Mouse (Mus musculus) hindbrain, embryonic 13.5 days (tissue): ENCODE measurements around the gene Rnf115. TPM values are rescaled to one million over a fixed set of nuclear protein-coding genes. Genes with fewer than 3 reads are reported as not detected.

ENCODE experiments used
- ATAC-seq: fragments of 200-750 bp; cut with Nextera tagmentation; 2 replicates; pipeline ENCODE4 v1.8.0; 2017; ENCODE audit warnings: moderate TSS enrichment; ENCODE audit not compliant: low FRiP score
- H3K27ac ChIP-seq: fragments of 300-500 bp; sonication (generic); 2 replicates; pipeline ENCODE4 v1.5.1; 2015; ENCODE audit warnings: inconsistent platforms, mild to moderate bottlenecking, moderate library complexity
- H3K27me3 ChIP-seq: fragments of 300-500 bp; sonication (generic); 2 replicates; pipeline ENCODE4 v1.6.1; 2015; ENCODE audit warnings: mild to moderate bottlenecking, inconsistent platforms
- H3K36me3 ChIP-seq: fragments of 300-500 bp; sonication (generic); 2 replicates; pipeline ENCODE4 v1.6.1; 2015; ENCODE audit warnings: mild to moderate bottlenecking, inconsistent platforms
- H3K4me1 ChIP-seq: fragments of 300-500 bp; sonication (generic); replicated peaks from 2 replicates; pipeline ENCODE4 v1.6.1; 2015; ENCODE audit warnings: inconsistent platforms
- H3K4me2 ChIP-seq: fragments of 300-500 bp; sonication (generic); 2 replicates; pipeline ENCODE4 v1.6.1; 2015; ENCODE audit warnings: inconsistent platforms, mild to moderate bottlenecking, moderate library complexity
- H3K4me3 ChIP-seq: fragments of 300-500 bp; sonication (generic); 2 replicates; pipeline ENCODE4 v1.5.1; 2015; ENCODE audit warnings: mild to moderate bottlenecking, inconsistent platforms
- H3K9ac ChIP-seq: fragments of 300-500 bp; sonication (generic); 2 replicates; pipeline ENCODE4 v1.6.1; 2015; ENCODE audit warnings: mild to moderate bottlenecking, inconsistent platforms
- H3K9me3 ChIP-seq: fragments of 300-500 bp; sonication (generic); 2 replicates; pipeline ENCODE4 v1.6.1; 2016; ENCODE audit warnings: inconsistent platforms
- WGBS: fragments of 180-500 bp; shearing (Covaris S2); methylation state at CpG from one replicate; pipeline ENCODE4 v1.1.7; 2015; 5-methylcytosine and 5-hydroxymethylcytosine counted together
- polyA plus RNA-seq: library from polyadenylated mRNA; unstranded; fragments of >200 nt; fragmentation: Nextera tagmentation; extraction: Ambion mirVana; gene quantifications from 2 replicates; pipeline ENCODE4 v1.2.1, GENCODE M21; 2015

Rnf115 gene
- polyA plus RNA-seq, 1 experiment from 2014 or later = 70.3 TPM

GRCm38 (mm10) chr3:96828308-96828864 is 100.9 kb downstream of the Rnf115 start:
- no peaks in the 10 kb centered on the region for H3K4me1 ChIP-seq
- H3K4me2 ChIP-seq = no peak overlapping the region
- ATAC-seq = no peak
- H3K9ac ChIP-seq = no peak overlapping the region
- H3K4me3 ChIP-seq = no peak overlapping the region
- no peaks in the 10 kb centered on the region for H3K36me3 ChIP-seq
- H3K27ac ChIP-seq = no peak overlapping the region
- no peaks in the 10 kb centered on the region for H3K27me3 ChIP-seq
- WGBS = 43% methylated on average over 15 of the region's 15 CpGs
- H3K9me3 ChIP-seq = no peaks in the 10 kb centered on the region

GRCm38 (mm10) chr3:96828984-96829383 is 101.5 kb downstream of the Rnf115 start, which contains the start of the genes Pdzk1 and Cd160:
Pdzk1 (plus strand) TSS chr3:96829284.
Cd160 (minus strand) TSS chr3:96829351.
- Histone ChIP-seq H3K36me3 (no peaks in the 10 kb centered on the region), H3K27me3 (no peaks in the 10 kb centered on the region), H3K4me3 (no peak within 1 kb of the TSS), H3K4me2 (no peak within 1 kb of the TSS), H3K9me3 (no peaks in the 10 kb centered on the region), H3K9ac (no peak within 1 kb of the TSS), H3K27ac (no peak within 1 kb of the TSS), H3K4me1 (no peaks in the 10 kb centered on the region)
- 61% methylated on average over 1 of the region's 1 CpGs for WGBS
- ATAC-seq = no peak

- H3K27ac ChIP-seq = no peak overlapping the region
- H3K9me3 ChIP-seq = no peaks in the 10 kb centered on the region
- WGBS = 80% methylated on average over 10 of the region's 10 CpGs
- no peak overlapping the region for H3K4me3 ChIP-seq
- ATAC-seq = no peak
- no peaks in the 10 kb centered on the region for H3K27me3 ChIP-seq
- H3K4me1 ChIP-seq = no peaks in the 10 kb centered on the region
- no peaks in the 10 kb centered on the region for H3K36me3 ChIP-seq
- H3K4me2 ChIP-seq = no peak overlapping the region
- no peak overlapping the region for H3K9ac ChIP-seq
Measured at GRCm38 (mm10) chr3:96829856-96830255, 102.4 kb downstream of the Rnf115 start.

DNA sequence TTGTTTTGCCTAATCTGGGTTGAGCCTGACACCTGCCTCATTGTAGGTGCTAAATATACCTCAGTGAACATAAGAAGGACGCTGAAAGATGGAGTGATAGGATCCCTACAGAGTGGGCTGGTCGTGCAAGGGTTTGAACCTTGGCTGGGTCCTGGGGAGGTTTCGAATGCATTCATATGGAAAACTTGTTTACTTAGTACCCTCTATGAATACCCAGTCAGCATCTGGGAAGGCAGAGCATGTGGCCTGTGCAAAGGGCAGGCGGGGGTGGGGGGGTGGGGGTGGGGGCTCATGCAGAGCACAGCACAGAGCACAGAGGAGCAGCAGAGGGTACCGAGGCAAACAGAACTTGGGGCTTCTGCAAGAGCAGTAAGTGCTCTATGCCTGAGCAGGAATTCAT is 105.5 kb downstream of the Rnf115 start:
- no peak for ATAC-seq
- Histone ChIP-seq H3K27me3 (no peaks in the 10 kb centered on the region), H3K27ac (no peak overlapping the region), H3K4me2 (no peak overlapping the region), H3K4me1 (no peaks in the 10 kb centered on the region), H3K9me3 (no peaks in the 10 kb centered on the region), H3K9ac (no peak overlapping the region), H3K36me3 (no peaks in the 10 kb centered on the region), H3K4me3 (no peak overlapping the region)
- 18% methylated on average over 5 of the region's 5 CpGs for WGBS

DNA sequence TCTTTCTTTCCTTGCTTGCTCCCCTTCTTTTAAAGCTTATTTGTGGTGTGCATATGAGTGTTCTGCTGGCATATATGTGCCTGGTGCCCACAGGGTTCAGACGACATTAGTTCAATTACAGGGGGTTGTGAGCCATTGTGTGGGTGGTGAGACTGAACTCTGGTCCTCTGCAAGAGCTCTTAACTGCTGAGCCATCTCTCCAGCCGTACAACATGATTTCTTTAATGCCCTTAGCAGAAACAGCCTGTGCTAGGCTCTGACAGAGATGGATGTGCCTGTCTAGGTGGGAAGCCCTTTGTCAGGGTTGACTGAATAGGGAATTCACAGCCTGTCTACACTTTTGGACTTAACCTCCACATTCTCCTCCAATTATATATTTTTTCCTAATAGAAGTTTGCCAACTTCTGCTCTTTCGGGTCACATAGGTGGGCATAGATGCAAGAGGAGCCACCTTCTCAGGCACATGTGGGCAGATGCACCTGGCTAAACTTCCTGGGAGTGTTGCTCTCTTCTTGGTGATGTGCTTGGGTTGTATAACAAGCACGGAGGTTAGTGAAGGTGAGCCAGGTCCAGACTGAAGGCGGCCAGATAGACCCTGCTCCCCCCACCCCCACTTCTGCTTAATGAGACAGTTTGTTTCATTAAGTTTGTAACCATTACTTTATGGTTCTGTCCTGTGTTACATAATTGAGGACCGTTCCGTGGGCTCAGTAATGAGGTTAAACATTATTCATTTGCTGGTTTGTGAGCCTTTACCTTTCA is 107.3 kb downstream of the Rnf115 start:
- H3K36me3 ChIP-seq = no peaks in the 10 kb centered on the region
- H3K4me1 ChIP-seq = no peaks in the 10 kb centered on the region
- WGBS = 73% methylated on average over 7 of the region's 7 CpGs
- no peak overlapping the region for H3K9ac ChIP-seq
- H3K9me3 ChIP-seq = no peaks in the 10 kb centered on the region
- H3K27me3 ChIP-seq = no peaks in the 10 kb centered on the region
- no peak overlapping the region for H3K27ac ChIP-seq
- no peak overlapping the region for H3K4me3 ChIP-seq
- no peak for ATAC-seq
- no peak overlapping the region for H3K4me2 ChIP-seq

- no peaks in the 10 kb centered on the region for H3K36me3 ChIP-seq
- no peak for ATAC-seq
- WGBS = 69% methylated on average over 2 of the region's 2 CpGs
Measured at GRCm38 (mm10) chr3:96836414-96836813, 109.0 kb downstream of the Rnf115 start.

GRCm38 (mm10) chr3:96838996-96839645 is 111.7 kb downstream of the Rnf115 start:
- no peaks in the 10 kb centered on the region for H3K36me3 ChIP-seq
- no peak for ATAC-seq
- 81% methylated on average over 7 of the region's 7 CpGs for WGBS
- H3K4me1 ChIP-seq = no peaks in the 10 kb centered on the region
- H3K4me3 ChIP-seq = no peak overlapping the region
- H3K9ac ChIP-seq = no peak overlapping the region
- no peaks in the 10 kb centered on the region for H3K27me3 ChIP-seq
- H3K9me3 ChIP-seq = no peaks in the 10 kb centered on the region
- H3K4me2 ChIP-seq = no peak overlapping the region
- H3K27ac ChIP-seq = no peak overlapping the region

More at GRCm38 (mm10) chr3:96836414-96836813, 109.0 kb downstream of the Rnf115 start:
- H3K9me3 ChIP-seq = no peaks in the 10 kb centered on the region
- no peak overlapping the region for H3K9ac ChIP-seq
- H3K4me3 ChIP-seq = no peak overlapping the region
- H3K4me1 ChIP-seq = no peaks in the 10 kb centered on the region
- no peak overlapping the region for H3K27ac ChIP-seq
- H3K4me2 ChIP-seq = no peak overlapping the region
- H3K27me3 ChIP-seq = no peaks in the 10 kb centered on the region

Other genes starting within 250 kb of the Rnf115 start
- gene Hfe2, start 202.5 kb upstream of the Rnf115 start, polyA plus RNA-seq = 0.89 and 0.92 TPM in 2 replicates
- gene Txnip, start 169.7 kb upstream of the Rnf115 start, polyA plus RNA-seq = 60.5 and 67.6 TPM in 2 replicates
- 1.2 and 1.6 TPM in 2 replicates for gene Gm16253, start 150.7 kb upstream of the Rnf115 start, polyA plus RNA-seq
- gene Polr3gl, start 133.5 kb upstream of the Rnf115 start, polyA plus RNA-seq = 38.3 and 39.3 TPM in 2 replicates
- gene Ankrd34a, start 131.0 kb upstream of the Rnf115 start, polyA plus RNA-seq = 9.7 and 10.5 TPM in 2 replicates
- 6.8 and 7.3 TPM in 2 replicates for gene Lix1l, start 126.5 kb upstream of the Rnf115 start, polyA plus RNA-seq
- gene Rbm8a, start 97.7 kb upstream of the Rnf115 start, polyA plus RNA-seq = 123 and 129 TPM in 2 replicates
- 49.0 and 50.2 TPM in 2 replicates for gene Pex11b, start 92.3 kb upstream of the Rnf115 start, polyA plus RNA-seq
- 0.05 and 0.12 TPM in 2 replicates for gene Gm42957, start 92.2 kb upstream of the Rnf115 start, polyA plus RNA-seq
- 0.82 and 0.91 TPM in 2 replicates for gene Itga10, start 82.1 kb upstream of the Rnf115 start, polyA plus RNA-seq
- gene Ankrd35, start 57.5 kb upstream of the Rnf115 start, polyA plus RNA-seq = 0.84 and 0.89 TPM in 2 replicates
- gene Pias3, start 31.3 kb upstream of the Rnf115 start, polyA plus RNA-seq = 33.7 and 33.8 TPM in 2 replicates
- 14.0 and 19.2 TPM in 2 replicates for gene Nudt17, start 19.1 kb upstream of the Rnf115 start, polyA plus RNA-seq
- 32.5 and 36.4 TPM in 2 replicates for gene Polr3c, start within 50 bp of the Rnf115 start, polyA plus RNA-seq
- not detected in 2 replicates for gene Pdzk1, start 101.6 kb downstream of the Rnf115 start, polyA plus RNA-seq
- gene Cd160, start 101.7 kb downstream of the Rnf115 start, polyA plus RNA-seq = 0.19 and 0.30 TPM in 2 replicates
- 3.7 and 4.8 TPM in 2 replicates for gene Gja5, start 177.0 kb downstream of the Rnf115 start, polyA plus RNA-seq
- gene Gpr89, start 177.7 kb downstream of the Rnf115 start, polyA plus RNA-seq = 38.3 and 40.7 TPM in 2 replicates
- gene Gja8, start 198.4 kb downstream of the Rnf115 start, polyA plus RNA-seq = 0.04 TPM in 2 replicates